Mouse (Mus musculus): ENCODE measurements at regions not wholly inside any gene's neighbourhood (a gene's known extent, or its start where the extent isn't known, plus 50 kb on each side); places are given as distances from the start of the nearest gene placed in this dataset.

- no peak for DNase-seq
Observed at GRCm38 (mm10) chr3:52406778-52407318, 138.7 kb downstream of the Foxo1 start.

GRCm38 (mm10) chr3:52404636-52405035 is 136.5 kb downstream of the Foxo1 start:
- no peak for DNase-seq

- DNase-seq = no peak
Observed at GRCm38 (mm10) chr3:52403032-52403431, 134.9 kb downstream of the Foxo1 start.
